Mouse (Mus musculus) midbrain, embryonic 11.5 days (tissue): ENCODE data around the gene Nmnat2. TPM values are rescaled to one million over a fixed set of nuclear protein-coding genes. Genes with fewer than 3 reads are reported as not detected.
A peak's percentile ranks its signal among the peaks of the same experiment; 100 is the strongest.

Source experiments
- ATAC-seq: fragments of 200-750 bp; cut with Nextera tagmentation; 2 replicates; pipeline ENCODE4 v1.8.0; 2017; ENCODE audit warnings: moderate TSS enrichment, moderate library complexity; ENCODE audit not compliant: low FRiP score
- DNase-seq: peaks from one replicate; pipeline ENCODE4 v3.0.0; 2015; ENCODE audit warnings: low spot score; ENCODE audit errors: missing footprints
- H3K27ac ChIP-seq: fragments of 300-500 bp; sonication (generic); 2 replicates; pipeline ENCODE4 v1.5.1; 2014; ENCODE audit warnings: low read depth, low read length
- H3K27me3 ChIP-seq: fragments of 300-500 bp; sonication (generic); 2 replicates; pipeline ENCODE4 v1.6.1; 2014; ENCODE audit warnings: mild to moderate bottlenecking, low read length, moderate library complexity, mixed read lengths; ENCODE audit not compliant: control insufficient read depth, insufficient read depth
- H3K36me3 ChIP-seq: fragments of 300-500 bp; sonication (generic); 2 replicates; pipeline ENCODE4 v1.6.1; 2014; ENCODE audit warnings: mild to moderate bottlenecking, low read length, moderate library complexity, mixed read lengths; ENCODE audit not compliant: control insufficient read depth, insufficient read depth
- H3K4me1 ChIP-seq: fragments of 300-500 bp; sonication (generic); 2 replicates; pipeline ENCODE4 v1.6.1; 2014; ENCODE audit warnings: low read length; ENCODE audit not compliant: control insufficient read depth, insufficient read depth
- H3K4me2 ChIP-seq: fragments of 300-500 bp; sonication (generic); 2 replicates; pipeline ENCODE4 v1.6.1; 2014; ENCODE audit warnings: mild to moderate bottlenecking, moderate library complexity
- H3K4me3 ChIP-seq: fragments of 300-500 bp; sonication (generic); 2 replicates; pipeline ENCODE4 v1.5.1; 2014; ENCODE audit warnings: low read depth, low read length
- H3K9ac ChIP-seq: fragments of 300-500 bp; sonication (generic); 2 replicates; pipeline ENCODE4 v1.6.1; 2014; ENCODE audit warnings: low read length
- H3K9me3 ChIP-seq: fragments of 300-500 bp; sonication (generic); 2 replicates; pipeline ENCODE4 v1.6.1; 2016; ENCODE audit warnings: low read length; ENCODE audit not compliant: control insufficient read depth
- WGBS: fragments of 180-500 bp; shearing (Covaris S2); extraction: QIAGEN DNeasy Blood & Tissue Kit; methylation state at CpG from one replicate; pipeline ENCODE4 v1.1.7; 2014; 5-methylcytosine and 5-hydroxymethylcytosine counted together
- polyA plus RNA-seq: library from polyadenylated mRNA; unstranded; fragments of >200 nt; fragmentation: Nextera tagmentation; extraction: Ambion mirVana; gene quantifications from 2 replicates; pipeline ENCODE4 v1.2.1, GENCODE M21; 2014

The Nmnat2 gene
- polyA plus RNA-seq, 1 experiment from 2014 or later = 15.0 TPM

DNA sequence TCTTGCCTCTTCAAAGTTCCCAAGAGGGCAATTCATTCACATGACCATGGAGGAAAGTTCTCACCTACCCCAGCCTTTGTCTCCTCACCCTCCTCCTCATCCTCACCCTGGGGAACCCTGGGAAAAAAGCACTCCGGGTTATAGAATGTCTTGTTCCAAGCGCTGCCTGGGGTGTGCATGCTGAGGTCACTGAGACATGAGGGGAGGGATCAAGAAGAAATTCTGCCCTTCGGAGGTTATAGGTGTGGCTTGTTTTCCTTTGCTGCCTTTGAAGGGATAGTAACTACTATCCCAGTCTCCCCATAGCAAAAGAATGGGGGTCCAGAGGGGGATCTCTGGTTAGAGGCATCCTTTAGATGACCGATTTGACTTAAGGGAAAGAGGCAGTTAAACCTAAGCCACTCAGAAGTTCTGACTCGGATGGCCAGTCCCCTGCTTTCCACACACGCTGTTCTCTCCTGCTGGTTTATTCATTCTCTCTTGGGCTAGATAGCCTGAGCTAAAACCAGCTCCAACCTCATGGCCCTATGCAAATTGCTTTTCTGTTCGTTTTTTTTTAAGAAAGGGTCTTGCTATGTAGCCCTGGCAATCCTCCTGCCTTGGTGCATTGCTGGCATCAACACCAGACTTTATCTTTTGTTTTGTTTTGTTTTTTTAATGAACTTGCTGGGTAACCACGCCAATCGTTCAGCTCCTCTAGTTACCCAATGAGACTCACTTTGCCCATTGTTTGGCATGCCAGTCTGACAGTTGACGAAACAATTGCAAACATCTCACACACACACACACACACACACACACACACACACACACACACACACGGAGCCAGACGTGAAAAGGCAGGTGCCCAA lies 139.7 kb downstream of the Nmnat2 start:
- no peaks in the 10 kb centered on the region for H3K9me3 ChIP-seq
- no peak overlapping the region for H3K9ac ChIP-seq
- DNase-seq (no peak), ATAC-seq (no peak)
- H3K27me3 ChIP-seq = no peaks in the 10 kb centered on the region; the same call in 1 of the 2 replicates
- H3K27ac ChIP-seq = no peak overlapping the region
- peaks cover 4% of the 10 kb centered on the region for H3K4me1 ChIP-seq
- H3K4me2 ChIP-seq = no peak overlapping the region
- 31% methylated on average over 12 of the region's 12 CpGs for WGBS
- H3K4me3 ChIP-seq = no peak overlapping the region
- no peaks in the 10 kb centered on the region for H3K36me3 ChIP-seq

DNA sequence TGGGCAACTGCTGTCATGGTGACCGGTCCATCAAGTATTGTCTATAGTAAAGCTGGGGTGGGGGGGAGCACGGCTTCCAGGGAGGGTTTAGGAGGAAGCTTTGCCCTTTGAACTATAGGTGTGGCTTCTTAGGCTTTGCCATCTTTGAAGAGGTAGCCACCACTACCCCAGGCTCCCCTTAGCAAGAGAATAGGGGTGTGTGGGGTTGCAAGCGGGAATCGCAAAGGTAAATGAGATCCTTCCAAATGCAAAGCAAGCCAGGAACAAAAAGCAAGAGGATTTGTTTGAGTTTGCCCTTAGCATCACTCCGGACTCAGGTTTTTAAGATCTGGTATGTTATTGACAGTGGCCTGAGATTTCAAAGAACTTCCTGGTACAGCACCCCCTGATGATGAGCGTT lies 140.5 kb downstream of the Nmnat2 start:
- 35% methylated on average over 6 of the region's 6 CpGs for WGBS
- H3K27me3 ChIP-seq = no peaks in the 10 kb centered on the region; the same call in 1 of the 2 replicates

DNA sequence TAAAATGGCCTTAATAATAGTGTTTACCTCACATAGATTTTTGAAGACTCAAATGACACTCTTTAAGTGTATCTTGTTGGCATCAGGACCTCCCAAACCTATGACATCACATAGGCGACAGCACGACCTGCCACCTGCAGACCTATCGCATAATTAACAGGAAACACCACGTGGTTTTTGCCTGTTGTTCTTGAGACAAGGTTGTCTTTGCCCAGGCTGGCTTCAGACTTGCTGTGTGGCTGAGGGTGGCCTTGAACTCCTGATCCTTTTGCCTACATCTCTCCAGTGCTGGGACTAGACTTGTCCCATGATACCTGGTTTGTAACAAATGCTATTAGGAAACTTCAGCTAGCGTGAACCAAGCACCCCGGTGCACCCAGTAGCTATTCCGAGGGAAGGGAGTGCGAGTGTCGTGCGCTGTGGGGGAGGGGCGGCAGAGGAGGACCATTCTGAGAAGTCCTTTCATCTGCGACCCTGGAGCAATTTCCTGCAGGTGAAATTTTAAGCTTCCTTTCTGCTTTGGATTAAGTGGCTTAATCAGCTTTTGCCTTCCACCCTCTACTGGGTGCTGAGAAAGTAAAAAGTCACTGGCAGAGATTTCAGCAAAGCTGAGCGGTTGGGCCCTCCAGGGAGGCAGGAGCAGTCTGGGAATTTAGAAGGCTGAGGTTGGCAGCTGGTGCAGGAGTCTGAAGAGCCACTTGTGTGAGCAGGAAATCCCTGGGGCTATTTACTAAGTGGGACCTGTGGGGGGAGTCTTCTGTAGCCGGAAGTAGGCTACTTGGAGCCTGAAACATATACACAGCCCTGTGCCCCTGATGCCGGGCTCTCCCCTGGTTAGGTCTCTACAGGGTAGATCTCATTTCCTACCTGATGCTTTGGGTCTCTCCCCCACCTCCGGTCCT lies 141.3 kb downstream of the Nmnat2 start:
- no peak overlapping the region for H3K9ac ChIP-seq
- H3K4me2 ChIP-seq = no peak overlapping the region
- no peak overlapping the region for H3K4me3 ChIP-seq
- no peaks in the 10 kb centered on the region for H3K36me3 ChIP-seq
- no peaks in the 10 kb centered on the region for H3K9me3 ChIP-seq
- WGBS = 14% methylated on average over 16 of the region's 16 CpGs
- no peak overlapping the region for H3K27ac ChIP-seq
- ATAC-seq (no peak), DNase-seq (no peak)
- peaks cover 4% of the 10 kb centered on the region for H3K4me1 ChIP-seq
- no peaks in the 10 kb centered on the region; the same call in 1 of the 2 replicates for H3K27me3 ChIP-seq

More for the DNA sequence above, 140.5 kb downstream of the Nmnat2 start:
- DNase-seq (no peak), ATAC-seq (no peak)
- H3K4me3 ChIP-seq = no peak overlapping the region
- no peaks in the 10 kb centered on the region for H3K9me3 ChIP-seq
- no peak overlapping the region for H3K9ac ChIP-seq
- no peaks in the 10 kb centered on the region for H3K36me3 ChIP-seq
- no peak overlapping the region for H3K27ac ChIP-seq
- H3K4me1 ChIP-seq = peaks cover 4% of the 10 kb centered on the region
- no peak overlapping the region for H3K4me2 ChIP-seq

DNA sequence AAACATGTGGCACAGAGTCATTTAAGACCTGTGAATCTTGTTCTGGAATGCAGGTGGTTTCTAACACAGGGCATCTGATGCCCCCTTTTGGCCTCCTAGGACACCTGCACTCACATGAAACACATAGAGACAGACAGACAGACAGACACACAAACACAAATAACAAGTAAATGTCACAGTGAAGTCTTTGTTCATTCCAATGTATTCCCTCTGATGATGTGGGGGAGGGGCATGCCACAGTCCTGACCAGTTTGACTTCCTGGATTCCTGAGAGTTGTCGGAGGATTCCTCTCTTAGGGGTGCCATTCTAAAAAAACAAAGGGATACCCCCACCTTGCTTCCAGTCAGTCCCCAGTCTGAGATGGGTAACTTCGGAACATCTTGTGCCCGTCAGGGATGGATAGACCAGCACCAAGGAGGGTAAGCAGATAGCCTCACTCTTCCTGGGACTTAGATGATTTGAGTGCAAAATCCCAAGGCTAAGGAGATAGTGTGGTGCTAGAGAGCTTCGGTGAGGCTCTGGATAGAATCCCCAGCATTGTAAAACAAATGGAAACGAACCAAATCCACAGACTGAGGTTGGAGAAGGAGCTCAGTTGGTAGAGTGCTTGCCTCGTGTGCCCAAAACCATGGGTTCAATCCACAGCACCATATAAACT lies 142.4 kb downstream of the Nmnat2 start:
- Histone ChIP-seq H3K36me3 (no peaks in the 10 kb centered on the region), H3K4me1 (peaks cover 4% of the 10 kb centered on the region), H3K27me3 (no peaks in the 10 kb centered on the region; the same call in 1 of the 2 replicates), H3K9me3 (no peaks in the 10 kb centered on the region), H3K4me2 (no peak overlapping the region), H3K4me3 (no peak overlapping the region), H3K27ac (no peak overlapping the region), H3K9ac (no peak overlapping the region)
- ATAC-seq (no peak), DNase-seq (no peak)
- 90% methylated on average over 6 of the region's 6 CpGs for WGBS

DNA sequence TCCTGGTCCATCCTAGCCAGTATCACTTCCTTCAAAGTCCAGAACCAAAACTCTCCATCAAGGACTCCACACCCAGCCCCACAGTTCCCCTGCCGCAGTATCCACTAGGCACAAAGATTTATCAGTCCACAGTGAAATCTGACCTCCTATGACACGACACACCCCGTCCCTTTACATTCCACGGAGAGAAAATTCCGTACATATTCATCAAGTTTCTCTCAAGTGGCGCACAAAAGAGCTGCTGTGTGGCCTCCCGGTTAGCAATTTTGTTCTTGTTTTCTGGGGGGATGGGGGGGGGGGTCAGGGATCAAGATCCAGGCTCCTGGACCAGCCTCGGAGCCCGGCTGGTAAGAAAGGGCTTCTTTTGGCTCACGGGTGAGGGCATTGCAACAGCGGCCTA lies 143.8 kb downstream of the Nmnat2 start:
- Histone ChIP-seq H3K4me3 (no peak overlapping the region), H3K9ac (no peak overlapping the region), H3K27ac (no peak overlapping the region), H3K4me2 (no peak overlapping the region), H3K9me3 (no peaks in the 10 kb centered on the region), H3K36me3 (no peaks in the 10 kb centered on the region), H3K27me3 (no peaks in the 10 kb centered on the region; the same call in 1 of the 2 replicates), H3K4me1 (peaks cover 4% of the 10 kb centered on the region)
- ATAC-seq = no peak
- no peak for DNase-seq
- 39% methylated on average over 11 of the region's 11 CpGs for WGBS

DNA sequence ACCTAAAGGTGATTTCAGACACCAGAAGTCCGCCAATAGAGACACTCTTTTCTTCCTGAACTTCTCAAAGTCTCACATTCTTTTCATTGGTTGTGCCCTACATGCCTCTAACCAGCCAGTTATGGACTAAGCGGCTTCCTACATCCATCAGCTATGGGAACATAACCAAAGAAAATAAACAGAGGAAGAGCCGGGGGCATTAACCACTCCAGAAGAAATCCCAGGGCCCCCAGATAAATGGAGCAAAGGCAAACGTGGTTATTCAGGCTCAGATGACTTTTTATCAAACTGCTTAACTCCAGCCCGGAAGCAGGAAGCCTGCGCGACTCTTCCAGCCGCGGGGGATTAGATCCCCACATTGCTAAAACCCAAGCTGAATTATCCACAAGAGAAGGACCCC lies 146.1 kb downstream of the Nmnat2 start:
- no peak overlapping the region for H3K27ac ChIP-seq
- no peak overlapping the region for H3K9ac ChIP-seq
- no peak for DNase-seq
- H3K4me3 ChIP-seq = no peak overlapping the region
- peaks cover 4% of the 10 kb centered on the region for H3K4me1 ChIP-seq
- H3K9me3 ChIP-seq = no peaks in the 10 kb centered on the region
- 53% methylated on average over 9 of the region's 9 CpGs for WGBS
- no peak for ATAC-seq
- H3K4me2 ChIP-seq = no peak overlapping the region
- H3K36me3 ChIP-seq = no peaks in the 10 kb centered on the region
- no peaks in the 10 kb centered on the region for H3K27me3 ChIP-seq

DNA sequence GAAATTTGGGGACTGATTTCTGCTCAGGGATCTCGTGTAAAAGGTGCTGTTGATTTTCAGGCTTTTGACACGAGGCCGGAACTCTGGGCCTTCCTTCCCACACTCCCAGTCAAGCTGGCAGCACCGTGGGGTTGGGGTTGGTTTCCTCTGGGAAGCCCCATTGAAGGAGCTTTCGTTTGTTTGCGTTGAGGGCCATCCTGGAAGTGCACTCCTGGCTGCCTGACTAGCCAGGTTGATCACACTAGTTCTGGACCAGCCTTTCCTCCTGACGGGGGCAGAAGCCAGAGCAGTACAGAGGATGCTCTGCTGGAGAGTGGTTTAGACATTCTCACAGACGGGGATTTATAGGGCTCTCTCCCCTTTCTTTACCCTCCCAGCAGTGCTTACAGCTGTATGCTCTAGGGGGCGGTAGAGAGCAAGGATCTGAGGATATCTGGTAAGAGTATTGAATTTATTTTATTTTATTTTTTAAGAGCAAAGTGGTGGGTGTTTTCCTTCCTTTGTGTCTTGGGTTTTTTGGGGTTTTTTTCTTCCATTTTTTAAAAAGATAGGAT lies 146.6 kb downstream of the Nmnat2 start:
- 34% methylated on average over 9 of the region's 9 CpGs for WGBS
- H3K27ac ChIP-seq = no peak overlapping the region

DNA sequence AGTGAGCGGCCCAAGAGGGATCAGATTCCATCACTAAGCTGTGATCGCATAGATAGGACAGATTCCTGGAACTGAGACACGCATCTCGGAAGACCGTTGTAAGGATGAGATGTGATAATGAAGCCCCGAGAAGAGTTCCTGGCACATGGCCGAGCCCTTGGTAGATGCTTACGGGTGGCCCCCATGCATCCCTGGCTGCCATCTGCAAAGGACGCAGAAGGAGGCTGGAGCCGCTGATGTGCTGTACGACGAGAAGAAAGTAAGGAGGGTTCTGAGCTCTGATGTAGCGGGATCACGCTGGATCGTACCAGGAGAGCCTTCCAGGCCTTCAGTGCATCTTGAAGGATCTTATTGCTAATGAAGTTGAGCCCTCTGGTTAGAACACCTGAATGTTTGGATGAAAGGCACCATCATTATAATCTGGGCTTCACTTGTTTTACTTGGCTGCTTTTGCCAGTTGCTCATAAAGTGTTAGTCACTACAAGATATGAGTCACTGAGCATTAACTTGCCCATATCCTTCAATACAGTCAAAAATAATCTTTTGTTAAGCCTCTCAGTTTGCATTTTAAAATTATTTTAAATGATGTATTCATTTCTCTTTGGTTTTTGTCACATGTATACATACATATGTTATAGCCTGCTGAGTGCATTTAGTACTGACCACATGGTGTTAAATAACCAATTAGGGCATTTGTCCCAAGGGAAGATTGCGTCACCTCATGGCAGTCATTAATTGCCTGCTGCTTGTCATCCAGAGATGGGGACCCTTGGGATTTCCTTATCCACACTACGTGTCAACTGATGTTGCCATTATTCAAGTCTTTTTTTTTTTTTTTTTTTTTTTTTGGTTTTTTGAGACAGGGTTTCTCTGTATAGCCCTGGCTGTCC lies 147.7 kb downstream of the Nmnat2 start:
- H3K4me2 ChIP-seq = no peak overlapping the region
- H3K4me3 ChIP-seq = no peak overlapping the region
- H3K36me3 ChIP-seq = no peaks in the 10 kb centered on the region
- WGBS = 95% methylated on average over 17 of the region's 17 CpGs
- DNase-seq (no peak), ATAC-seq (no peak)
- no peaks in the 10 kb centered on the region for H3K4me1 ChIP-seq
- no peak overlapping the region for H3K9ac ChIP-seq
- H3K27ac ChIP-seq = no peak overlapping the region
- no peaks in the 10 kb centered on the region for H3K27me3 ChIP-seq
- no peaks in the 10 kb centered on the region for H3K9me3 ChIP-seq

More for the DNA sequence above, 146.6 kb downstream of the Nmnat2 start:
- Histone ChIP-seq H3K4me2 (no peak overlapping the region), H3K9ac (no peak overlapping the region), H3K9me3 (no peaks in the 10 kb centered on the region), H3K36me3 (no peaks in the 10 kb centered on the region), H3K27me3 (no peaks in the 10 kb centered on the region), H3K4me3 (no peak overlapping the region), H3K4me1 (no peaks in the 10 kb centered on the region; the same call in 1 of the 2 replicates)
- ATAC-seq (no peak), DNase-seq (peak; percentile 90)
